Mouse (Mus musculus): ENCODE measurements around the gene Sprr2d.

- TF ChIP-seq CTCF (IDR thresholded peaks at IDR 0.05; ENCODE audit: borderline replicate concordance, insufficient read depth, low read depth, low read length) (no peak), POLR2A (IDR thresholded peaks at IDR 0.05; ENCODE audit: borderline replicate concordance, insufficient read depth, low read length) (no peak)
These were observed 25.9 kb downstream of the Sprr2d start, which contains the start of gene Sprr2f for GRCm38 (mm10) chr3:92364887-92365286.

All from cerebellum, adult 2 months (tissue).